Mouse (Mus musculus): ENCODE data around the gene Rgs6.

The Rgs6 gene

DNA sequence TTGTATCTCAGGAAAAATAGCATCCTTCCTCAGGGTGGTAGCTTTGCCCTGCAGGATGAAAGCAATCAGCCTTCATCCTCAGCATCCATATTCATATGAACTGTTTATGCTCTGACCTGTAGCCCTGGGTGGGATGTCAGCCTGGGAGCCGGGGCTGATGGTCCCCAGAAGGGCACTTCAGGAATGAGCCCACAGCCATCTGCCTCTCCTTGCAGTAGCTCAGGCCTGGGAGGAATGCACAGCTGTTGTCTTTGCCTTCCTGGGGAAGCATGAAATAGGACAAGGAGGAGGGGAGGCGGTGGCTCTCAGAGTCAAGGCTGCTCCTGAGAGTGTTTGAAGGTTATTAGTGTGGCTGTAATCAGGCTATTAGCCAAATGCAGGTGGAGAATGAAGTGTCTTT is 590.7 kb downstream of the Rgs6 start:
- DNase-seq (ENCODE audit: low read depth, low spot score): no peak

DNA sequence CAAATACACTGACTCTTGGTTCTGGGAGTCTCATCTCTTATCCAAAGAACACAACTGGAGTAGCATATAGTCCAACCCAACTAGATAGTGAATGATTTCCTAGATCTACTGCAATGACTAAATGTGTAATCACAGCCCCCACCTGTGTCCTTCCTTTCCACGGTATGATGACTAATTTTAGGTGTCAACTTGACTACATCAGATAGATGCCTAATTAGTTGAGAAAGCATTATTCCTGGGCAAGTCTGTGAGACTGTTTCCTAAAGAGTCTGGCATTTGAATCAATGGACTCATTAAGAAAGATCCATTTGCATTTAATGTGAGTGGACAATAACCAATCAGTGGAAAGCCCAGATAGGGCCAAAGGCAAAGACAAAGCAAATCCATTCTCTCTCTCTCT is 591.8 kb downstream of the Rgs6 start:
- DNase-seq (ENCODE audit: low read depth, low spot score): no peak

DNA sequence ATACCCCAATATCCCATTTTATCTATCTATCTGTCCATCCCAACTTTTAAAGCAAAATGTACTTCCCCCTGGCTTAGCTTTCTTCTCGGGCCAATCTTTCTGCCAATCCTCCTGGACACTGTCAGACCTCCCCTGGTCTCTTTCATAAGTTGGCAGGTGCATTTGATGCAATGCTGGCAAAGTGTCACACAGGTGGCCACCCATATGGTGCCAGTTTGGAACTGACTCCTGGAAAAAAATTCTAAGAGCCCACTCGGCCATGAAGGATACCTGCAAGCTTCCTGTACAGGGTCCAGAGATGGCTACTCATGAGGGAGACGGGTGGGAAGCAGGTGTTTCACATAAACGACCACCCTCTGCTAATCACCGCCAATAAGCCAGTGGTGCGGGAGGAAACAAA is 592.5 kb downstream of the Rgs6 start:
- no peak for DNase-seq (ENCODE audit: low read depth, low spot score)

DNA sequence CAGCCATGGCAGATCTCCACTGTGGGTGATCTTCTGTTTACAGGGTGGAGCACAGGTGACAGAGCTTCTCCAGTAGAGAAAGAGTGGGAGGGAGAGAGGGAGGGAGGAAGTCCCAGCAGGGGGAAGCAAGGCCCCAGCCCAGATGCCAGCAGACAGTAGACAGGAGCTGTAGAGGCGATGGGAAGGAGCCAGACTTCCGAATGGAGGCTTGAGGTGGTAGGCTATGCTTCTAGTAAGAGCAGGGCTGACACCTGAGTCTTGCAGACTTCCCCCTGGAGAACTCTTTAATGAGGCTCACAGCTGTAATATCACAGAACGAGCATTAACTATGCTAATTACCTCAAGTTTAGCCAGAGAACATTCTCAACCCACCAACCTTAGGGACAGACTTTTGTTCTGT is 613.6 kb downstream of the Rgs6 start:
- no peak for DNase-seq (ENCODE audit: low read depth, low spot score)

DNA sequence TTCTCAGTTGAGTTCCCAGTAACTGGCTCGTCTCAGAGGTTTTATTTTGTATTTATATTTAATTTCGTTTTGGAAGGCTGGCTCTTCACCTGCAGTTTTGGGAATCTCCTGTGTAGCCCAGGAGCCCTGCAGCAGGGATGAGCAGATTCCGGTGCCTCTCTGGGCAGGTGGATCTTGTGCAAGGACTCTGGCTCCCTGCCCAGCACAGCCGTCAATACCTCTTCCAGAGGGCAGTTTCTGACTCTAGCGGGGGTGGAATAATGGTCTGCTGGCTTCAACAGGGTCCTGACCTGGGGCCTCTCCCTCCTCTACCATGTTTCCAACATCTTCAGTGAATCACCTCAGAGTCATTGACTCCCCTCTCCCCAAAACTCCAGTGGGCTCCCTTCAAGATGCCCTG is 616.3 kb downstream of the Rgs6 start:
- DNase-seq (ENCODE audit: low read depth, low spot score): no peak

DNA sequence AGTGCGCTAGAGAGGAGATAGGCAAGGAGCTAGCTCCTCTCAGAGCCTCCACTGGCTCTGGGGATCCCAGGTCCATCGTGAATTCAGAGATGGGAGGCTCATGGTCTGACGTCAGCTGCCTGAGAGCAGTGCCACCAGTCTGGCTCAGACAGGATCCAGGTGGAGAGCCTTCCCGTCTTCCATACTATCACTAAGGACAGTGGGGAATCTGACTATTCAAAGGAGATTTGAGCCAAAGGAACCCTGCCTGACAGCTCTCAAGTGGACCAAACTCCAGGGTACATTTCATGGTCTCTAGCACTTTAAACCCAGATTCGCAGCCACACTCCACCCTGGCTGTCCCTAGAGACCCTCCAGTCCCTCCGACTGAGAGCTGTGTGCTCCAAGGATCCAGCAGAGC is 618.8 kb downstream of the Rgs6 start:
- no peak for DNase-seq (ENCODE audit: low read depth, low spot score)

DNA sequence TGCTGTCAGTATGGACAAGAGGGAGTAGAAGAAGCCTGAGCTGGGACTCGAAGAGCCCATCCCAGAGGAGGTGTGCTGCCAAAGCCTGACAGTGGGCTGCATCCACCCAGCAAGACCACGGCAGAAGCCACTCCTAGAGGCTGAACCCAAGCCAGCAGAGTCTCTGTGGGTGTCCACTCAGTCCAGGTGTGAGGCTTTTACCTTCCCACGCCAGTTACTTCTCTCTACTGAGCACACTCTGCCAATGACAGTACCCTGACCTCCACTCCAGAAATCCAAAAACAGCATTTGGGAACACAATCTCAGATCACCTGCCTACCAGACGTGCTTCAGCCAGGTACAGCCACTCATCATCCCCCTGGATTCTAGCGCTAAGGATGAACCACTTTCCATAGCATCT is 619.4 kb downstream of the Rgs6 start:
- DNase-seq (ENCODE audit: low read depth, low spot score): no peak

DNA sequence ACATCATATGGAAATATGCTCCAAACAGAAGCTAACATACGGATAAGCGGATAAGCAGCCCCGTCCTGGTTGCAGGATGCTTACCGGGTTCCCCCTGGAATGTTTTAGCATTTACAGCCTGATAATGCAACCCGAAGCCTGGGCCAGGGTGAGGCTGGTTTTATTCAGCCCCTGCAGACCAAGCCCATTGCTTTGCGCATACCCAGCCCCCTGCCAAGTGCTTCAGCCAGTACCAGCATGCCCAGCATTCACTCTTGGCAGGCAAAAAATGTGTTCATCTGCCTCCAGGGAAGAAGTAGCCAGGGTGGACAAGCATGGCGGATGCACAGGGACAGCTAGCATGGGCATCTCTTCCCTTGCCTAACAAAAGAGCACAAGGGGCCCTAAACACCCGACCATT is 619.9 kb downstream of the Rgs6 start:
- no peak for DNase-seq (ENCODE audit: low read depth, low spot score)

DNA sequence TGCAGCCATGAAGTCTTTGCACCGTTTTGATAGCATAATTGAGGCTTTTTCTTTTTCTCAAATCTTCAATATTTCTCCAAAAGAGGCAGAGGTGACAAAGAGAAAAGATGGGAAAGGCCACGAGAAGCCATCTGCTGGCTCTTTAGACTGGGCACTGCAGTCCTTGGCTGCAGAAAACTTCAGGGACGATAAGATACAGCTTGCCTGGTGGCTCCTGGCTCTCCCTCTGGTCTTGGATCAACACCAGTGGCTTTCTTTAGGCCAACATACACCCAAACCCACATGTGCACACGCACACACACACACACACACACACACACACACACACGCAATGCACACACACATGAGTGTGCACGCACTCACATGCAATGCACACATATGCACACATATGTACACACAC is 620.7 kb downstream of the Rgs6 start:
- no peak for DNase-seq (ENCODE audit: low read depth, low spot score)

DNA sequence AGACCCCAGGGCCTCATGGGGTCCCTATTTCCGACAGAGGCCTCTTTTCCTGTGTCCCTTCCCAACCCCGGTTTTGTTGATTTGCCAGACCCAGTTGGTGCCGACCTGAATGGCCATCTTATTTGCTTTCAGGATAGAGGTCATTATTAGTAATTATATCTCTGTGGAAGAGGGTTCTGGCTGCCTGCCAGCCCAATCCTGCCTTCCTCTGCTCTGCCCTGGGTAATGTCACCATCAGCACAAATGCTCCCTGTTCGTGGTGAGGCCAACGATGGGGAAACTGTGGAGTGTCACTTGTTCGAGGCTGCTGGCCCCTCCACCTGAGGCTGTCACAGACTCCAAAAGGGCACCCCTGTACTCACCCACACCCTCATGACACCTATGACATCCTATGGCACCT is 621.4 kb downstream of the Rgs6 start:
- DNase-seq (ENCODE audit: low read depth, low spot score): no peak

DNA sequence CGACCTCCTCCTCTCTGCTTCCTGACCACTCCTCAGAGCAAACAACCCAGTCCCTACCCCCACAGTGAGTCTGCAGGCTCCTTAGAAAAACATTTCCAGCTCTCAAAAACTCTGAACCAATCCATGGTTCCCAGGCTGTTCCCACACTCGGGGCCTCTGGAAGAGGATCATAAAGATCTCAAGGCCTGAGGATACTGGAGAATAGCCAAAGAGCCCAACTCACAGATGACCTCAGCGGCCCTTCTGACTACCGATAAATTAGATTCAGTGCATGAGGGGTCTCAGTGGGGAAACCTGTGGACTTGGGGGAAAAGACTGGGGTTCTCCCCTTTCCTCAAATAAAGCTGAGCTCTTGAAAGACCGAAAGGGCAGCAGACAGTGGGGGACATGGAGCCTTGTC is 622.2 kb downstream of the Rgs6 start:
- no peak for DNase-seq (ENCODE audit: low read depth, low spot score)

DNA sequence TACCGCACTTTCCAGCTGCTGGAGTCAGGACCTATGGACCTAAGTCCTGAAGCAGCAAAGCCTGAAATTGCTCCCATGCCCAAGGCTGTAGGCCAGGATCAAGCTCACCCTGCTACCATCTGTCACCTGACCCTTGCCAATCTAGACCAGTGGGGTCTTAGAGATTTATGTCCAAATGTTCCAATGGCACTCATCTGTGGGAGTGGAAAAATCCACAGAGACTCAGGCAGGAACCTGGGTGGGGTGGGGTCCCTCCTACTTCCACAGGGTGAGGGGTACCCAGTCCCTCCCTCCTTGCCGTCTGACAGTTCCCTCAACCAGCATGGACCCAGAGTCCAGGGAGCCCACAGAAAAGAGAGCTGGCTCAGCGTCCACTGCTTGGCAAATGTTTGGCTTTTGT is 622.6 kb downstream of the Rgs6 start:
- DNase-seq (ENCODE audit: low read depth, low spot score): no peak

DNA sequence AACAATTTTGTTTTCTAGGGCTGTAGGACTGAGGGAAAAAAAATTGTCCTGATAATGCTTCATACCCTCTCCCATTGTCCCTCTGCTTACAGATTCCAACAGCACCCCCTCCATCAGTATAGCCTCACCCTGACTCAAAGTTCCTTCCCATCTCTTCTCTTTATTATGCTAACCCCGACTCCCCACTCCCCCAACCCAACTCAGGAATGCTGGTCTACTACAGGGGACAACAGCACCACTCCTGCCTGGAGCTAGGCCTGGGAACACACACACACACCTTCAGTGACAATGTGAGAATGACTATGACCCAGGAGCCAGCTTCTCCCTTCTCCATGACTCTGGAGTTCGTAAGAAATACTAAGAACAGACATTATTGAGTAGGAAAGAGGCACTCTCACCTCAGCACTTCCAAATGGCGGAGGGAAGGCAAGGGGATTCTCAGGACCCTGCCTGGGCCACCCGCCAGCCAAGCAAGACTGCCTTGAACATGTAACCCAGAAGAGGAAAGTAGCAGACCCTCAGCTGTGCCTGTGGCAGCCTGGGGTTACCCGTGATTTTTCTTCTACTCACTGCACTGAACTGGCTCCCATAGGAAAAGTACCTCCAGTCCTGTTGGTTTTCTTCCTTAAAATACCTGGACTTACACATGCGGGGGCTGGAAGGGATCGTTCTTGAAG is 623.2 kb downstream of the Rgs6 start:
- no peak for DNase-seq (ENCODE audit: low read depth, low spot score)
